Mouse (Mus musculus) CH12.LX (cell line): ENCODE measurements around the gene Taar5.

Experiments
- CTCF ChIP-seq, 2 experiments: IDR thresholded peaks in 1 of 2; conservative IDR thresholded peaks in 1 of 2; 2 replicates each; pipeline ENCODE4 v1.5.1; 2011 to 2012; ENCODE audit warnings: low read depth in 2 of 2, low read length in 2 of 2, improper control_type of control experiment in 1 of 2, inconsistent platforms in 1 of 2, mild to moderate bottlenecking in 1 of 2, moderate library complexity in 1 of 2
- EP300 ChIP-seq: IDR thresholded peaks from 2 replicates; pipeline ENCODE4 v1.6.1; 2011; ENCODE audit warnings: low read length, improper control_type of control experiment
- MAZ ChIP-seq: IDR thresholded peaks from 2 replicates; pipeline ENCODE4 v1.6.1; 2012; ENCODE audit warnings: low read depth, mild to moderate bottlenecking, inconsistent platforms, low read length, improper control_type of control experiment, moderate library complexity
- MEF2A ChIP-seq: IDR thresholded peaks from 2 replicates; pipeline ENCODE4 v1.6.1; 2014; ENCODE audit warnings: low read depth, mild to moderate bottlenecking, inconsistent platforms, low read length, improper control_type of control experiment, borderline replicate concordance
- POLR2A ChIP-seq: IDR thresholded peaks from 2 replicates; pipeline ENCODE4 v1.6.1; 2011; ENCODE audit warnings: low read depth, mild to moderate bottlenecking, improper control_type of control experiment, low read length
- RCOR1 ChIP-seq: conservative IDR thresholded peaks from 2 replicates; pipeline ENCODE4 v1.6.1; 2012; ENCODE audit warnings: low read depth, mild to moderate bottlenecking, inconsistent platforms, low read length, improper control_type of control experiment
- TCF12 ChIP-seq: IDR thresholded peaks from 2 replicates; pipeline ENCODE4 v1.6.1; 2014; ENCODE audit warnings: low read depth, mild to moderate bottlenecking, inconsistent platforms, low read length, improper control_type of control experiment
- USF2 ChIP-seq: conservative IDR thresholded peaks from 2 replicates; pipeline ENCODE4 v1.6.1; 2011; ENCODE audit warnings: low read depth, low read length, improper control_type of control experiment
- ZC3H11A ChIP-seq: IDR thresholded peaks from 2 replicates; pipeline ENCODE4 v1.6.1; 2012; ENCODE audit warnings: low read depth, mild to moderate bottlenecking, inconsistent platforms, low read length, improper control_type of control experiment
- ZNF384 ChIP-seq: IDR thresholded peaks from 2 replicates; pipeline ENCODE4 v1.6.1; 2012; ENCODE audit warnings: low read depth, low read length, improper control_type of control experiment, inconsistent platforms

GRCm38 (mm10) chr10:24007034-24007433, 36.5 kb downstream of the Taar5 start:
- TF ChIP-seq ZC3H11A = no peak
- TF ChIP-seq POLR2A = no peak
- no peak for TF ChIP-seq CTCF (conservative IDR thresholded peaks at IDR 0.05 in 1 of 2, IDR thresholded peaks at IDR 0.05 in 1 of 2; ENCODE audit: low read depth in 2 of 2, low read length in 2 of 2)
- no peak for TF ChIP-seq MAZ
- TF ChIP-seq ZNF384 = no peak
- TF ChIP-seq TCF12 = no peak
- no peak for TF ChIP-seq USF2
- TF ChIP-seq MEF2A = no peak
- no peak for TF ChIP-seq RCOR1
- no peak for TF ChIP-seq EP300
